Mouse (Mus musculus): ENCODE results near the gene Ppp1r9a. TPM values are rescaled to one million over a fixed set of nuclear protein-coding genes. Genes with fewer than 3 reads are reported as not detected.
"Not testable (repeated sequence)": the region's sequence is repeated elsewhere in the genome, so short reads cannot be mapped to it uniquely, and the experiment has no call there.

The Ppp1r9a gene
- 43.4 and 43.8 TPM in 2 replicates for total RNA-seq (2017)

DNA sequence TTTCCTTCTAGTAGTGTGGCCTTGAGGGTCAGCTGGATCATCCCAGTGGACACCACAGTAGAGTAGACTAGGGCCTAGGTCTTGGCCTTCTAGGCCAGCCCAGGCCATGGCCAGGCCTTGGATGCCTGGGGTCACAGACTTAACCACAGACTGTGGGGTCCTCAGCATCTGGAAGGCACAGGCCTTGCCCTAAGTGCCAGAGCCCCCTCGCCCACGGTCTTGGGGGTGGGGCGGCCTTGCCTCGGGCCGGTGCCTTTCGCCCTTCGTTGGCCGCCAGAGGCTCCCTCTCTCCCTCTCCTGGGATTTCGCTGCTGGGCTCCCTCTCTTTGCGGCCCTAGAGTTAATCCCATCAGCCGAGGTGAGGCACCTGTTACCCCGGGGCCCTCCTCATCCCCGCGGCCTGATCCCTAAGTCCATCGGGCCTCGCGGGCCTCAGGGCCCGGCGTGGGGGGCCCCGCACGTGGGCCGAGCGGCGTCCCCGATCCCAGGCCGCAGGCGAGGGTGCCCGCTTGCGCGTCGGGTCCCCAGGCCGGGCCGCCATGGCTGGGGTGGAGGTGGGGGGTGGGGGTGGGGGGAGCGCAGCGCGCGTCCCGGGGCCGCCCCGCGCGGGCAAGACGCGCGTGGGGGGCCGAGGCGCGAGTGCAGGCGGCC lies at the start of gene Ppp1r9a:
TSS of gene Ppp1r9a (plus strand) at position 244 of the 651 bp plus-strand sequence.
- peak; percentile 55 to 60 for ATAC-seq (replicated peaks in 1 of 2; ENCODE audit: insufficient read depth in 1 of 2, low FRiP score in 2 of 2, low TSS enrichment in 1 of 2, low read depth in 1 of 2, poor library complexity in 2 of 2, severe bottlenecking in 2 of 2)

GRCm38 (mm10) chr6:4855236-4855635 lies 47.5 kb upstream of the Ppp1r9a start:
- ATAC-seq (replicated peaks in 1 of 2; ENCODE audit: insufficient read depth in 1 of 2, low FRiP score in 2 of 2, low TSS enrichment in 1 of 2, low read depth in 1 of 2, poor library complexity in 2 of 2, severe bottlenecking in 2 of 2): no peak

- no peak for ATAC-seq (replicated peaks in 1 of 2; ENCODE audit: insufficient read depth in 1 of 2, low FRiP score in 2 of 2, low TSS enrichment in 1 of 2, low read depth in 1 of 2, poor library complexity in 2 of 2, severe bottlenecking in 2 of 2)
These were observed 45.8 kb upstream of the Ppp1r9a start for GRCm38 (mm10) chr6:4856919-4857318.

GRCm38 (mm10) chr6:4884316-4884715 lies 18.4 kb upstream of the Ppp1r9a start:
- no peak for ATAC-seq (replicated peaks in 1 of 2; ENCODE audit: insufficient read depth in 1 of 2, low FRiP score in 2 of 2, low TSS enrichment in 1 of 2, low read depth in 1 of 2, poor library complexity in 2 of 2, severe bottlenecking in 2 of 2)

DNA sequence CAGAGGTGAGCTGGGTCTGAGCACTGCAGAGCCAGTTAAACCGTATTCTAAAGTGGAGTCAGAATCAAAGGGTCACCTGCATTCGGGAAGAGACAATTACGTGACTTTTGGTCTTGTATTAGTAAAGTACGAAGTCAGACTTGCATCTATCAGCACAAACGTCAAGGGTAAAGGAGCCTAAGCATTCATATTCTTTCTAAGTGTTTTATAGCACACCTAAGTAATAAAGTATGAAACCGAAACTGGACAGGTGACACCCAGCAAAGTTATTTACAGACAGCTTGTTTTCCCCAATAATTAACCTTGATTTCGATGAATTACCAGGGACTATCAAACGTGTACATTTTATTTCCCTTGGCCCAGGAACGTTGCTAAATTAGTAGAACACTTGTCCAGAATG lies 13.2 kb upstream of the Ppp1r9a start:
- no peak for ATAC-seq (replicated peaks in 1 of 2; ENCODE audit: insufficient read depth in 1 of 2, low FRiP score in 2 of 2, low TSS enrichment in 1 of 2, low read depth in 1 of 2, poor library complexity in 2 of 2, severe bottlenecking in 2 of 2)

DNA sequence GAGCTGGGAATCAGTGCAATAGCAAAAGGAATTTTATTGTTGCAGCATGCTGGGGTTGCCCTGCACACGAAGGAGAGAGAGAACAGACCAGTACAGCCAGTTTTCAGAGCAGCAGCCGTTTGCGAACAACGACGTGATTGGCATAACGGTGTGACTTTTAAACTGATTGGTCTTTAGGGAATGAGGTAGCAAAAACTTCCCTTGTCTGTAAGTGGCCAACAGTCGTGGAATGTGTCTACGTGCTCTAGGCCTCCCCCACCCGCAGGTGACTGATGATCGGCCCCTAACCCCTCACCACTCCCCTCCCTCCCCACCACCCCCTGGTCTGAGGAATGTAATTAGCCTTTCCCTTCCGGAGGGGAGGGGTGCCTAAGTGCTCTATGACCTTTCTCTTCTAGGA lies 10.3 kb upstream of the Ppp1r9a start:
- no peak for ATAC-seq (replicated peaks in 1 of 2; ENCODE audit: insufficient read depth in 1 of 2, low FRiP score in 2 of 2, low TSS enrichment in 1 of 2, low read depth in 1 of 2, poor library complexity in 2 of 2, severe bottlenecking in 2 of 2)

GRCm38 (mm10) chr6:4893312-4893711 lies 9.4 kb upstream of the Ppp1r9a start:
- ATAC-seq (replicated peaks in 1 of 2; ENCODE audit: insufficient read depth in 1 of 2, low FRiP score in 2 of 2, low TSS enrichment in 1 of 2, low read depth in 1 of 2, poor library complexity in 2 of 2, severe bottlenecking in 2 of 2): not testable (repeated sequence)

DNA sequence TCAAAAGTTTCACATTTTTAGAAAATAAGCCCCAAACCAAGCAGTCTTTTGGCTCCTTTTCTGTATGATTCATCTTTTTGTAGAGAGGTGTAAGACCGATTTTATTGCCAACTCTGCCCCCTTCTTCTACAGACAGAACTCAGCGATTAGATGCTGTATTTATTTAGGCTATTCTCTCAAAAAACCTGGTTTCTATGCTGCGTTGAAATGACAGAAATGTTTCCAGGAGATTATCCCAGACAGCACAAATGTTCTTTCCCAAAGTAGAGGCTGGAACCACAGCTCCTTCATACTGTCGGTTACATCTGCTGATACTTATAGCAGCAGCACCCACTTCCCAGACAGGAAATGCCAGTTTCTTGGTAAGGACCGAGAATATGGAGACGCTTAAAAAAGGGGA lies 2.8 kb upstream of the Ppp1r9a start:
- ATAC-seq (replicated peaks in 1 of 2; ENCODE audit: insufficient read depth in 1 of 2, low FRiP score in 2 of 2, low TSS enrichment in 1 of 2, low read depth in 1 of 2, poor library complexity in 2 of 2, severe bottlenecking in 2 of 2): no peak

DNA sequence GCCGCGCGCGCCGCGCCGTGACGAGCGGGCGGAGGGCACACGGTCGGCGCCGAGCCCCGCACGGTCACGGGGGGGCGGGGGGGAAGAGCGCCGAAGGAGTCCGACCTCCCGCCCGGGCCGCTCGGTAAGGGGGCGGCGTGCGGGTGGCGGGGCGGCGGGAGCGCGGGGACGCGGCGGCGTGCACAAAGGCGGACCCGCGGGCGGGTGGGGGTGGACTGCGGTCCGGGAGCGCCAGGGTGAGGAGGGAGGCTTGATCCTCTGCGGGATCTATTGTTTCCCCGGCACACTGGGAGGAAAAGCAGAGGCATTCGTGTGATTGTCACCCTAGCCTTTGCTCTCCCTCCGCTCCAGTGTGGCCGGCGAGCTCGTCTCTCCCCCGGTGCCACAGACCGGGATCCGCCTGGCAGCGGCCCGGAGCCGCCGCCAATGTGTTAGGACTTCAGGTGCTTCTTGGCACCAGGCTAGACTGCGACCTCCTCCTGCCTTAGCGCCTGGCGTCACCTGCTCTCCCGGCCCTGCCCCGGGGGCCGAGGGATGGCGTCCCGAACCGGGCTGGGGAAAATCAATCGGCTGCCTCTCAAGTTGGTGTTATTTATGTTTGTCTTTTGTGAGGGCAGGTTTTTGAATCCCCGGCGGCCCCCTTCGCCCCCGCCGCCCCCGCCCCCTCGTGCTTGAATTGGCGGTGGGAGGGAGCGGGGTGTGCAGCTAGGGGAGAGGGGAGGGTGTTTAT lies 773 bp downstream of the Ppp1r9a start:
- peak; percentile 47 to 53; a peak in 3 of 4 replicates for ATAC-seq (replicated peaks in 1 of 2; ENCODE audit: insufficient read depth in 1 of 2, low FRiP score in 2 of 2, low TSS enrichment in 1 of 2, low read depth in 1 of 2, poor library complexity in 2 of 2, severe bottlenecking in 2 of 2)

DNA sequence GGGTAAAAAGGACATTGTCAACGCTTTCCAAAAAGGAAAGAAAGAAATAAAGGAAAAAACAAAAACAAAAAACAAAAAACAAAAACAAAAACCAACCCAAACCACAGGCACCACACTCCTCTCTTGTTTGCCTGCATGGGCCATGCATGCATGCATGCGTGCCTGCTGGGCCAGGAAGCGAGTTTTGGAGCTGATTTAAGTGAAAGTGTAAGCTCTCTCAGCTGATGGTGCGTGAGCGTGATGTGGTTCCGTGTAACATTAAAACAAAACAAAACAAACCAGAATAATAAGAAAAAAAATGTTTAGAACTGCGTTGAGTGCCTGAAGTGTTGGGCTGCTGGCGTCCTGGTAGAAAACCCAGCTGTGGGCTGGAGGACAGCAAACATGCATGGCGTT lies 1.3 kb downstream of the Ppp1r9a start:
- peak; percentile 30 to 46; a peak in 2 of 4 replicates for ATAC-seq (replicated peaks in 1 of 2; ENCODE audit: insufficient read depth in 1 of 2, low FRiP score in 2 of 2, low TSS enrichment in 1 of 2, low read depth in 1 of 2, poor library complexity in 2 of 2, severe bottlenecking in 2 of 2)

DNA sequence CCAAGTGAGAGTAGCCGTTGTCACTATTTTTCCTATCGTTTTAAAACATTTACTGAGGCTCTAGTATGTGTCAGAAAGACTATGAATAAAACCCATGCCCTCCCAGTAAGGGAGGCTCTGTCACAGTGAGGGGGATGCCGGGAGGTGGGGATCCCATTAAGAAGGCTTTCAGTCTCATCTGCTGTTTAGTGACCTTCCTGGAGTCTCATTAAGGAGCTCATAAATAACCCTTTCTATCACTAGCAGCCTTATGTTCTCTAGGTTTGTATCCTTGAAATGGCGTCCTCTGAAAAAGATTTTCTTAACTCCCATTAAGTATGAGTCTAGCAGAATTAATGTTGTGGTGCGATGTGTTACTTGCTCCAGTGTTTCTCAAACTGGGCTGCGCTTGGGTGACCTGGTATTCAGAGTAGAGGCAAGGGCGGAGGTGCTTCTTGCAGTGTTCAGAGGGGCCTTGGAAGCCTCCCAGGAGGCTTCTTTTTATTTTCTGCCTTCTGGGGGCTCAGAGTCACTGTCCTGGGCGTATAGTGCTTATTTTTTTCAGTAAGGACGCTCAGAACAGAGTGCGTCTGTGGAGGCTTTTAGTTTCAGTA lies 7.4 kb downstream of the Ppp1r9a start:
- no peak for ATAC-seq (replicated peaks in 1 of 2; ENCODE audit: insufficient read depth in 1 of 2, low FRiP score in 2 of 2, low TSS enrichment in 1 of 2, low read depth in 1 of 2, poor library complexity in 2 of 2, severe bottlenecking in 2 of 2)

DNA sequence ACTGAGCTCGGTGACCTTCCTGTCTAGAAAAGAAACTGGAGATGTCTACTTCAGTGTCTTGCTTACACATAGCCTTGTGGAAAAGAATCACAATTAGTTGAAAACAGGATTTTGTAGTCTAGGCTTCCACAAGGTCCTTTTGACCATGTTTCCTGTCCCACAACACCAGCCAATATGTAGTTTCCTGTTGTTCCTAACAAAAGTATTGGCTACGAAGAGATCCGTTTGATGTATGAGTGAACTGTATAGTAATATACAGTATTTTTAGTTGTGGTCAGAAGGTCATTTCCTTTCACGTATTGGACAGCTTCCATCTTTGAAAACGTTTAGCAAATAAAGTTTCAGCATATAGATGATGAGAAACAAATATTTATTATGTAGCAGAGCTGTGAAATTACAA lies 15.8 kb downstream of the Ppp1r9a start:
- no peak for ATAC-seq (replicated peaks in 1 of 2; ENCODE audit: insufficient read depth in 1 of 2, low FRiP score in 2 of 2, low TSS enrichment in 1 of 2, low read depth in 1 of 2, poor library complexity in 2 of 2, severe bottlenecking in 2 of 2)

- peak in 1 of 2 experiments; percentile 69; a peak in 2 of 4 replicates for ATAC-seq (replicated peaks in 1 of 2; ENCODE audit: insufficient read depth in 1 of 2, low FRiP score in 2 of 2, low TSS enrichment in 1 of 2, low read depth in 1 of 2, poor library complexity in 2 of 2, severe bottlenecking in 2 of 2)
These were observed 21.1 kb downstream of the Ppp1r9a start for GRCm38 (mm10) chr6:4923791-4924190.

DNA sequence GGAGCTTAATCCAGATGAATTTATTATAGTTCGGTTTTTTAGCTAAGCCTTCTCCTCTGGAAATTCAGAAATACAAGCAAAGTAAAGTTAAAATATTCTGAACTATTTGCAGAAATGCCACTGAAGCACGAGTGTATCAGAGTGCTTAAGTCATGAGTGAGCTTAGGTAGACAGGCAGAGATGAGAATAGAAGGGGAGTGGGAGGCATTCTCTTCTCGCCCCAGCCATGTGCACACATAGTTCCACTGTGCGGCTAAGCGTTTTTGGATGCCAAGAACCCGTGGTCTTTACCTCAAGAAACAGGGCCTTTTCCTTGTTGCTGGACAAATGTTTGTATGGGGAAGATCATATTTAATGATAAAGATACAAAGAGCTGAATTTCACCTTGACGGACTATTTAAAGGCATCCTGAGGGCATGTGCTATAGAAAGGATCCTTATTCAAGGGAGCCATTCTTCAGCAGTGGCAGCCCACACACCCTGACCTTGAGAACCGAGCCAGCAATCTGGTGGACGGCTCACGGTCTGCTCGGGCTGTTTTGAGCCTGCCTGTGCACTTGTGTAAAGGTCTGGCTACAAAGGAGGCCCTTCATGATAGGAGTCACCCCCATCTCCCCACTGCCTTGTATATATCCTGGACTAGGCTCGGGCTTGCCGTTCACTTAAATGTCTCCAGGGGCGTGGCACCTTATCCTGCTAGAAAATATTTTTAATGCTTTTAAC lies 23.4 kb downstream of the Ppp1r9a start:
- no peak for ATAC-seq (replicated peaks in 1 of 2; ENCODE audit: insufficient read depth in 1 of 2, low FRiP score in 2 of 2, low TSS enrichment in 1 of 2, low read depth in 1 of 2, poor library complexity in 2 of 2, severe bottlenecking in 2 of 2)

- no peak for ATAC-seq (replicated peaks in 1 of 2; ENCODE audit: insufficient read depth in 1 of 2, low FRiP score in 2 of 2, low TSS enrichment in 1 of 2, low read depth in 1 of 2, poor library complexity in 2 of 2, severe bottlenecking in 2 of 2)
These were observed 27.6 kb downstream of the Ppp1r9a start for GRCm38 (mm10) chr6:4930321-4930720.

DNA sequence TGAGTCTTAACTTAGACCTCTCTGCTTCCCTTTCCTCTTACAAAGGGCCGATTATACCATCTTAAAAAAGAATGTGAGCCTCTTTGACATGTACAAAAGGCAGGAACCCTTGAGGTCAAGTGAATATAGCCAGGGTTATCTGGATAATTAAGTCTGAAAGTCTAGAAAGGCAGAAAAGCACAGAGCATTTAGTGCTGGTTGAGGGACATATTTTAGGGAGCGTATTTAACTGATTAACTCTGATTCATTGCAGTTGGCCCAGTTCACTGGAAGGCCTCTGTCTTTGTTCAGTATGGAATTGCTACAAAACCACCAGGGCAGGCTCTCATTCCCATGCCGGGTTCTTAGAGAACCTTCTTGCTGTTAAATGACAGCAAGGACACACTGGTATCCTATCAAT lies 36.2 kb downstream of the Ppp1r9a start:
- no peak for ATAC-seq (replicated peaks in 1 of 2; ENCODE audit: insufficient read depth in 1 of 2, low FRiP score in 2 of 2, low TSS enrichment in 1 of 2, low read depth in 1 of 2, poor library complexity in 2 of 2, severe bottlenecking in 2 of 2)

DNA sequence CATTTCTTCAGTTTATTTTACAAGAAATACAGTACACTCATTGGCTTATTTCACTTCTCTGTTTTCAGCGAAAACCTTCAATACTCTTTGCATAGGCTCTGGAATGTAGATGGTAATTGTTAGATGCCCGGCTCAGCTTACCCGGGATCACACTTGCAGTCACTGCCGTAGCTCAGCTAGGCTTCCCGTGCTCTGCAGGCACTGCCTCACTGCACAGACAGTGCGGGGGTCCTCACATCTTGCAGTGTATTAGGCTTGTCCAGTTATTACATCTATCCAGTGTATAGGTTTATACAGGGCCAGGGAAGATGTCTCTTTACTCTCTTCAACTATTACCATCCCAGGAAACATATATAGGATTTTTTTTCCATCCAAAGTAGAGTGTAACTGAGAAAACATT lies 37.4 kb downstream of the Ppp1r9a start:
- no peak for ATAC-seq (replicated peaks in 1 of 2; ENCODE audit: insufficient read depth in 1 of 2, low FRiP score in 2 of 2, low TSS enrichment in 1 of 2, low read depth in 1 of 2, poor library complexity in 2 of 2, severe bottlenecking in 2 of 2)

DNA sequence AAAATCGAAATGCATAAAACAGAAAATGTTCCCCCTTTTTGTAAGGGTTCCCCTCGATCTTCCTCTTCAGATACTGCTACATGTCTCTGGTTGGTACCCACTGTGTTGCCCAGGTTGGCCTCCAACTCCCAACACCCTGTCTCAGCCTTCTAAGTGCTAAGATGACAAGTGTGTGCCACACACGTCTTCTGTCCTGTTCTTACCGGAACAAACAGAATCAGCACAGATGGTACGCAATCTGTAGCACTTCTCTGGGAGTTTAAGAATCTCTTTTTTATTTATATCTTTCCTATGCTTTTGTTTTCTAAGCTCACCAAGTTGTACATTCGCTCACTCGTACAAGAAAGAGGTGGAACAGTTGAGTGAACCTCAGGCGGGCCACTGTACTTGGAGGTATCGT lies 37.9 kb downstream of the Ppp1r9a start:
- no peak for ATAC-seq (replicated peaks in 1 of 2; ENCODE audit: insufficient read depth in 1 of 2, low FRiP score in 2 of 2, low TSS enrichment in 1 of 2, low read depth in 1 of 2, poor library complexity in 2 of 2, severe bottlenecking in 2 of 2)

Data from hematopoietic stem cell, adult 5-6 weeks (primary cell).